Mouse (Mus musculus) ovary, adult 10 weeks (tissue): ENCODE results near the gene Tmem274. TPM values are rescaled to one million over a fixed set of nuclear protein-coding genes. Genes with fewer than 3 reads are reported as not detected.

Experiments used
- polyA plus RNA-seq: library from polyadenylated mRNA; stranded (reverse); fragments of 350-450 nt; fragmentation: Illumina TruSeq; extraction: RNeasy Lipid Tissue Mini Kit (QIAGEN cat#74804); gene quantifications from one replicate; pipeline ENCODE4 v1.2.3, GENCODE M21; 2014

Gene Tmem274
- polyA plus RNA-seq, result not detected

GRCm38 (mm10) chr4:149477078-149477477 is at the start of gene Tmem274:
Gene Tmem274 (plus strand): TSS chr4:149477378.

GRCm38 (mm10) chr4:149454879-149455278 is 22.3 kb upstream of the Tmem274 start, which contains the start of gene Rbp7:
Gene Rbp7 (minus strand): TSS chr4:149454978.

DNA sequence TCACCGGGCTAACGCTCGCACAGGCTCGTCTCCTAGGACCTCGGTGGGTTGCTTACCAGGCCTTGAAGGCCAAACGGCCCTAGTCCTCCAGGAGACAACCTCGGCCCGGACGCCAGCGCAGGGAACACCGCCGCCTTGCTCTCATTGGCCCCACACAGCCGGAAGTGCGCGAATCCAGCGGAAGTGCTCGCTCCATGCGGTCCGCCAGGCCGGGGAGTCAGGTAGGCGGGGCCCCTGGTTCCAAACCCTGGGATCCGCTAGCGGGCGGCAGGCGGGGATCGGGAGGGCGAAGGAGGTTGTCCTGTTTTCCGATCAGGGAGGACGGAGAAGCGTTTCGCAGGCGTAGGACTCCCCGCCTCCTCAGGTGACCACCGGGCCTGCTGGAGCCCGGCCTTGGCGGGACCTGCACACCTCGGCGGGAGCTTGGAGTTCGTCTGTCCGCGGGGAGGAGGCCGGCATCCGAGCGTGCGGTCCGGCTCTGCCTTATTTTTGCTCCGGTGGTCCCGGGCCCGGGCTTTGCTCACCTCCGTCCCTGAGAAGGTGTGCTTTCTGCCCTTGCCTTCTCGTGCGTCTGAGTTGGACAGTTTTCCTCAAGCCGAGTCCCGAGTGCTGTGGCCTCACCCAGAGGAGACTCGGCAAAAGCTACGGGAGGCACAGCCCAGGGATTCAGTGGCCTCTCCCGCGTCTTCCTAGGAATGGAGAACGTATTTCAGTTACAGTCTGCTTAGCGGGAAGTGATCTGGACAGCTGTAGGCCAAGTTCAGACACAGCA is 8.1 kb downstream of the Tmem274 start, which contains the start of the genes Nmnat1 and Lzic:
Gene Nmnat1 (minus strand): TSS at position 150 of the 772 bp plus-strand sequence.
Gene Lzic (plus strand): TSS at position 177 of the 772 bp plus-strand sequence.

GRCm38 (mm10) chr4:149517868-149518340 is 40.7 kb downstream of the Tmem274 start, which contains the start of gene Ctnnbip1:
Gene Ctnnbip1 (plus strand): TSS chr4:149518236.

Other genes starting within 250 kb of the Tmem274 start
- 96.1 TPM for gene Kif1b, start 169.7 kb upstream of the Tmem274 start, polyA plus RNA-seq
- gene Ube4b, start 50.6 kb upstream of the Tmem274 start, polyA plus RNA-seq, result 45.6 TPM
- 1.9 TPM for gene Rbp7, start 22.4 kb upstream of the Tmem274 start, polyA plus RNA-seq
- 2.6 TPM for gene Nmnat1, start 7.8 kb downstream of the Tmem274 start, polyA plus RNA-seq
- gene Lzic, start 7.9 kb downstream of the Tmem274 start, polyA plus RNA-seq, result 28.2 TPM
- 9.2 TPM for gene Ctnnbip1, start 40.9 kb downstream of the Tmem274 start, polyA plus RNA-seq
- 21.6 TPM for gene Clstn1, start 109.1 kb downstream of the Tmem274 start, polyA plus RNA-seq
- gene Pik3cd, start 225.2 kb downstream of the Tmem274 start, polyA plus RNA-seq, result 1.5 TPM